Mouse (Mus musculus): ENCODE data around the gene Mipep. TPM values are rescaled to one million over a fixed set of nuclear protein-coding genes. Genes with fewer than 3 reads are reported as not detected.

Gene Mipep
- total RNA-seq, 2 experiments from 2014 or later = 1.9 to 7.2 TPM

DNA sequence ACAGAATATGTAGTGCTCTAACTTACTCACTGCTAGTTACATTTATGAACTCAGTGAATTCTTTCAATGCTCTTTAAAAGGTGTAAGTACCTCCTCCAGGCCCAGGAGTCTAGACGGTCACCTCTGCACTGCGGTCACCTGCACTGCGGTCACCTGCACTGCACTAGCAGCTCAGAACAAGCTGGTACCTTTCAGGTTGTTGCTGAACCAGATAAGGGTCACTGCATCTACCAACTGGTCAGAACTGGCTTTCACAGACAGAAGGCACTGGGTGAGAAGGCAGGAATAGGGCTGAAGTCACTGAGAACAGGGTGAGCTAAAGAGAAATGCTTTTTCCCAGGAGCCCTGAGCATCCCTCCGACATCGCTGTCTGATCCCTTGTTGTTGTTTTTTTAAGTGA, 29.7 kb upstream of the Mipep start:
- no peak for ATAC-seq (replicated peaks; ENCODE audit: low FRiP score, poor library complexity, severe bottlenecking)

DNA sequence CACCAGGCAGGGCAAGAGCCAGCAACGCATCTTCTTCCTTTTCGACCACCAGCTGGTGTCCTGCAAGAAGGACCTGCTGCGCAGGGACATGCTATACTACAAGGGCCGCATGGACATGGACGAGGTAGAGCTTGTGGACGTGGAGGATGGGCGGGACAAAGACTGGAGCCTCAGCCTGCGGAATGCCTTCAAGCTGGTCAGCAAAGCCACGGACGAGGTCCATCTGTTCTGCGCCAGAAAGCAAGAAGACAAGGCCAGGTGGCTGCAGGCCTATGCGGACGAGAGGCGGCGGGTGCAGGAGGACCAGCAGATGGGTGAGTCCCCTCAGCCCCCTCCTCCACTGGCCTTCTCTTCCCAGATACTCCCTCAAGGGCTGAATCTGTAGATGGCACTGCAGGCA, 28.1 kb upstream of the Mipep start:
- no peak for ATAC-seq (replicated peaks; ENCODE audit: low FRiP score, poor library complexity, severe bottlenecking)

- ATAC-seq (replicated peaks; ENCODE audit: low FRiP score, poor library complexity, severe bottlenecking) = no peak
These were observed 27.1 kb upstream of the Mipep start for GRCm38 (mm10) chr14:60757265-60757664.

GRCm38 (mm10) chr14:60757722-60758121, 26.7 kb upstream of the Mipep start:
- ATAC-seq (replicated peaks; ENCODE audit: low FRiP score, poor library complexity, severe bottlenecking) = no peak

GRCm38 (mm10) chr14:60759097-60759496, 25.3 kb upstream of the Mipep start:
- no peak for ATAC-seq (replicated peaks; ENCODE audit: low FRiP score, poor library complexity, severe bottlenecking)

GRCm38 (mm10) chr14:60761801-60762200, 22.6 kb upstream of the Mipep start:
- no peak for ATAC-seq (replicated peaks; ENCODE audit: low FRiP score, poor library complexity, severe bottlenecking)

DNA sequence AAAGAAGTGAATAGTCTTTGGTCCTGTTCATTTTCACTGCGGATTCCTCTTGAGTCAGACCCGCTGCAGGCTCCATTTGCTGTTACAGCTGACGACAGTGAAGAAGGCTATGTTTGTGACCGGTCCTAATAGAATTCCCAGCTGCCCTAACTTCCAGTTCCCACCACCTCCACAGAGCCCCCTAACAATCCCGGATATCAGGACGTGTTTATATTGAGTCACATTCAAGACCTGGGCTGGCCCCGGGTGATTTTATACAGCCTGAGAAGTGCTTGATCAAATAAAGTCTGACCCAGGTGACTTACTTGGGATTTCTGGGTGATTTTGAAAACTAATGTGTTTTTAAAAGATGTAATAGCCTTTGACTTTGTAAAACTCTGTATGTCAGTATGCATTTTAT, 21.6 kb upstream of the Mipep start:
- no peak for ATAC-seq (replicated peaks; ENCODE audit: low FRiP score, poor library complexity, severe bottlenecking)

DNA sequence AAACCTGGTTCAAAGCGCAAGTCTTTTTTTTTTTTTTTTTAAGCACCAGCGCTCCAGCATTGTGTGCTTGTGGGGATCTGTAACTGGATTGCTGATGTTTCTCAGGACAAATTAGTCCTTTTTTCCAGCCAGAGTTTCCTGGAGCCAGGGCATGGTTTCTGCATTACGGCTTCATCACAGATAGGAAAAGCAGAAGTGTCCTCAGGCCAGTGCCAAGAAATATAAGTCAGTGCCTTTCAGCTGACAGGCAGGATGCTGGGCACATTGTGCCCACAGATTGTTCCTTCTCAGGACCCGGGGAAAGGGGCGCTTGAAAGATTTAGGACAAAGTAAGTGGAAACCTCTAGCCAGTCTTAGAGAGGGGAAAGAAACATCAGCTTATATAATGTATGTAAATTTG, 20.6 kb upstream of the Mipep start:
- ATAC-seq (replicated peaks; ENCODE audit: low FRiP score, poor library complexity, severe bottlenecking) = no peak

- ATAC-seq (replicated peaks; ENCODE audit: low FRiP score, poor library complexity, severe bottlenecking) = no peak
These were observed 19.8 kb upstream of the Mipep start for GRCm38 (mm10) chr14:60764526-60764925.

- no peak for ATAC-seq (replicated peaks; ENCODE audit: low FRiP score, poor library complexity, severe bottlenecking)
These were observed 19.3 kb upstream of the Mipep start for GRCm38 (mm10) chr14:60765025-60765424.

DNA sequence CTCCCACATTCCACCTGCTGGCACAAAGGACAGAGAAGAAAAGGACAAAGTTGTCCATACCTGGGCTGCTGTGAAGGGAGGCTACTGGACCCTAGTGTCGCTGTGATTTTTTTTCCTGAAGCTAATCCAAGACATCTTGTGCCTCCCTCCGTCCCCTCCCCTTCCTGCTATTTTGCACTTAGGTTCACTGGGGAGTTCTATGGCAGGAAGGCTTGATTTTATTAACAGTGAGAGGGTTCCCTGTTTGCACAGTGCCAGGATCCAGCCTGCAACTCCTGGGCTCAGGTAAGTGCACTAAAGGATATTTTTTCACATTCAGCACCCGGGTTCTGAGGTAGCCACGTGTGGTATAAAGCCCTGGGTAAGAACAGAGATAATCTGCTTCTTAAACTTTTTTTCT, 16.5 kb upstream of the Mipep start, which contains the start of gene C1qtnf9:
Gene C1qtnf9 (plus strand): TSS at position 251 of the 400 bp plus-strand sequence.
- no peak for ATAC-seq (replicated peaks; ENCODE audit: low FRiP score, poor library complexity, severe bottlenecking)

DNA sequence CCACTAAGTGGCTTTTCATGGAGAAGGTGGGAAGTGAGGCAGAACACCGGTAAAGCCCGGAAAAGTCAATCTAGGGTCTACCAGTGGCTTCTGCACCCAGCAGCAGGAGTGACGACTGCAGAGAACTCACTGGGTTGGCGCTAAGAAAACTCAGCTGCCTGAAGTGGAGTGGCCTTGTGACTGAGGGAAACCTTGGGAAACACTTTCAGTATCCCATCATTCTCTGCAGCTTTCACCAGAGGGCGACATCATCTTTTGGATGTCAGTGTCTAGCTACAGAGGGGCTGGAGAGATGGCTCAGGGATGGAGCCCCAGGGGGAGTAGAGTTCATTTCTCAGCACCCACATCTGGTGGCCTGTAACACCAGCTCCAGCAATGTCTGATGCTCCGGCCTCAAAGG, 15.0 kb upstream of the Mipep start:
- no peak for ATAC-seq (replicated peaks; ENCODE audit: low FRiP score, poor library complexity, severe bottlenecking)

DNA sequence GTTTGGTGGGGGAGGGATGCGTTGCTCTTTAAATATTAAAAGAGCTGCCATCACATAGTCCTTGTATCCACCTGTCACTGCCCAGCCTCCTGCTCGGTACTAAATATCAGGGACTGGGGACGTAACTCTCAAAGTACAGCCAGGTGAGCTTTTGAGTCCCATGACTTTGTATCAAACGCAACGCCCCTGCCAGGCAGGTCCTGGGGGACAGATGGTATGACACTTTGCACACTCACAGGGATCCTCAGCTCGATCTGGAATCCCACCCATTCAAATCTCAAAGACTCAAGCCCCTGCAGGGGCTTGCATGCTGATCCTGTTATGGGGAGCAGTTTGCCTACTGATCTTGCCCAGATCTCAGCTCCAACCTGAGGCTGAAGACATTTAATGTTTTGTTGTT, 13.8 kb upstream of the Mipep start:
- 0 out of 2 replicates have a peak, but pooled peaks have one; percentile 8 for ATAC-seq (replicated peaks; ENCODE audit: low FRiP score, poor library complexity, severe bottlenecking)

DNA sequence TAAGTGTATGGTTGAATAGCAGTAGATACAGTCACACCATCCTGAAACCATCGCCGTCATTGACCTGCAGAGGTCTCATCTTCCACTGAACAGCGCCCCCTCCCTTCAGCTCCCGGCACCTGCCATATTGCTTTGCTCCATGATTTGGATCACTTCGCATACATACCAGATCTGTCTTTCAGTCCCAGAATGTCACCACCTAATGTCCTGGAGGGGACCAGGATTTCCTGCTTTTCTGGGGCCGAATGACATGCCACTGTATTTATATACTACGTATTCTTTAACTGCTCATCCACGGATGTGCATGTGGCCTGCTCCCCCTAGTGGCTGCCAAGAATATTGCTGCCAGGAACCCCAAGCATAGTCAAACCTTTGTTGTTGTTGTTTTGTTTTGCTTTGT, 13.3 kb upstream of the Mipep start:
- ATAC-seq (replicated peaks; ENCODE audit: low FRiP score, poor library complexity, severe bottlenecking) = peak; percentile 89

GRCm38 (mm10) chr14:60773476-60773875, 10.9 kb upstream of the Mipep start:
- no peak for ATAC-seq (replicated peaks; ENCODE audit: low FRiP score, poor library complexity, severe bottlenecking)

DNA sequence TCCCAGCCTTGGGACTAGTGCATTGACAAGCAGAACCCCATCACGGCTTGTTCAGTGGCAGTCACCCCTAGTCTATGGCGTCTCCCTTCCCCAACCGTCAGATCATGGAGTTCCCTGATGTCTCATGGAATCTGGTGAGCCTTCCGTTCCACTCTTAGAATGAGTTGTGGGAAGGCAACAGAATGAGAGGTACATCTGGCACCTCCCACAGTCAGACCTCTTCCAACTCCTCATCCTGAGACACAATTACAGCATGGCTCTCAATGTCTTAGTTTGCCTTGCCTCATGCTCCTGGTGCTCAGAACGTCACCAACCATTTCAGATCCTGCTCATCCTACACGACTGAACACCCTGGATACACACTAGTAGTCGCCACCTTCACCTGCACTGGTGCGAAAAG, 7.9 kb upstream of the Mipep start:
- ATAC-seq (replicated peaks; ENCODE audit: low FRiP score, poor library complexity, severe bottlenecking) = no peak

DNA sequence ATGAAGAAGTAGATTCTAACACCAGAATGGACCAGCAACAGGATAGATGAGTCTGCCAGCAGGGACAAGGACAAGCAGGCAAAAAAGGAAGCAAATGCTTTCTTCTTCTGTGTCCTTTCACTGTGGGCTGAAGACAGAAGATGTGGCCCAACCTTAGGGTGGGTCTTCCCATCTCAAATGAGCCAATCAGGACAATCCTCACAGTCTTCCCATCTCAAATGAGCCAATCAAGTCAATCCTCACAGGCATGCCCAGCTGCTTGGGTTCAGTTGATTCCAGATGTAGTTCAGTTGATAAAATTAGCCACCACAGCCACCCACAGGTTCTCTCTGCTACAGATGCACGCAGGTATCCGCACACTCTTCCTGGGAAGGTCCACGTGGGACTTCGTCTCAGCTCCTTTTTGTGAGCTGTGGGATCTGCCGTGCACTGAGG, 6.9 kb upstream of the Mipep start:
- no peak for ATAC-seq (replicated peaks; ENCODE audit: low FRiP score, poor library complexity, severe bottlenecking)

DNA sequence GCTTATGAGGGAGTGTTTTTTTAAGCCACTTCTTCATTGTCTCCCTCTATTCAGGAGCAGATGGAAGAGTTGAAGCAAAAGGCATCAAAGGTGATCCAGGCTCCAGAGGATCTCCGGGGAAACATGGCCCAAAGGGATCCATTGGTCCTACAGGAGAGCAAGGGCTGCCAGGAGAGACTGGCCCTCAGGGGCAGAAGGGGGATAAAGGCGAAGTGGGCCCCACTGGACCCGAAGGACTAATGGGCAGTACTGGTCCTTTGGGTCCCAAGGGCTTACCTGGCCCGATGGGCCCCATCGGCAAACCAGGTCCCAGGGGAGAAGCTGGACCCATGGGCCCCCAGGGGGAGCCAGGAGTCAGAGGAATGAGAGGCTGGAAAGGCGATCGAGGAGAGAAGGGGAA, 5.2 kb upstream of the Mipep start:
- ATAC-seq (replicated peaks; ENCODE audit: low FRiP score, poor library complexity, severe bottlenecking) = no peak

- no peak for ATAC-seq (replicated peaks; ENCODE audit: low FRiP score, poor library complexity, severe bottlenecking)
These were observed 2.2 kb upstream of the Mipep start for GRCm38 (mm10) chr14:60782121-60782656.

GRCm38 (mm10) chr14:60783196-60783595, 1.2 kb upstream of the Mipep start:
- no peak for ATAC-seq (replicated peaks; ENCODE audit: low FRiP score, poor library complexity, severe bottlenecking)

DNA sequence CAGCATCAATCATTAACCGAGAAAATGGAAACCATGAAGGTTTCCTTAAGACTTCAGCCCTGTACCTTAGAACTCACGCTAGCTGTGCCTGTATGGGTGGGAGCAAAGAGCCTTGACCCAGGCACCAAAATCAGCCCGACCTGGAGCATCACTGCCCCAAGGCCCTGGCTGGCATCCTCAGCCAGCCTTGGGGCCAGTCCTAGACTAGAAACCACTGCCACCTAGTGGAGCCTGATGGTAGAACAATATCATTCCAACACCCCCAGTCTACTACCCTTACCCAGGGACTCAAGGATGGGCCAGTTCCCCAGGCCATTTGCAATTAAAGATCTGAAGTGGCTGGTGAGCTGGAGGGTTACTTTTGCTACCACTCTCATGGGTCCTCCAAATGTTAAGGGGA, 5.7 kb downstream of the Mipep start:
- peak; percentile 89 for ATAC-seq (replicated peaks; ENCODE audit: low FRiP score, poor library complexity, severe bottlenecking)

DNA sequence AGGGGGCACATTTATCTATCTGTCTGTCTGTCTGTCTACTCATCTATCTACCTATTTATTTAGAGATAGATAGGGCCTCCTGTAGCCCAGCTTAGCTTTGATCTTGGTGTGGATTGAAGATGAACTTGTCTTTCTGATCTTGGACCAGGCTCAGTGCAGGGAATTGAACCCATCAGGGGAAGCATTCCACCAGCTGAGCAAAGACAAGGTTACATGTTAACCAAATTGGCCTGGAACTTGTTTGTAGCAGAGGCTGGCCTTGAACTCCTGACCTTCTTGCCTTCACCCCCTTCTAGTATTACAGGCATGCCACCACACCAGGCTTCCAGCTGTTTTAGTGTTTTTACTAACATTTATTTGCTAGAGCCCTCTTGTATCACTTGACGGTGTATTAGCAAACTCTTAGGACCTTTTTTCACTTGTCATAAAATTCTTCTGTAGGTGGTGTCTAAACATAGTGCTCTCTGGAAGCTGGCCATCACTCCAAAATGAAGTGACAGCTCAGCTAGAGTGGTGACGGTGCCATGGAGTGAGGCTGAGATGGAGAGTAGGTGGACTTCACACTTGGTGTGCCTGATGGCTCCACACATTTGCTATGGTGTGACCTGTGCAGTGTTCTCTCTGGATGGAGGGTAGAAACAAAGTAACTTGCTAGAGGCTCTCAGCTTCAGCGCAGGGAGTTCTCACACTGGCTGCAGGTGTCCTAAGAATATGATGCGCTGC, 12.4 kb downstream of the Mipep start:
- no peak for ATAC-seq (replicated peaks; ENCODE audit: low FRiP score, poor library complexity, severe bottlenecking)
